Comparison of ENCODE assay signal across 20 mouse cellular contexts in genomic region chr17:12029362-12029761, GRCm38 (mm10).
DNase-seq lines count a peak whose midpoint lies in the region; ATAC-seq and TF ChIP-seq lines count a peak whose summit lies in the region.
"Had no signal": no experiment of that assay in that cellular context is flagged by ENCODE, and none has a peak within 500 bp of the region (broad histone marks: within the 10 kb centered on the region; RNA-seq: fewer than 3 reads in every experiment).

No protein-coding gene starts in this region.

- peaks cover 5% of the 10 kb centered on the region; the same call in 1 of the 2 replicates for H3K27me3 ChIP-seq in liver, embryonic 11.5 days (replicated peaks; ENCODE audit: control insufficient read depth, insufficient read depth, low read length)
- H3K27me3 ChIP-seq in liver, postnatal 0 days (ENCODE audit: insufficient read depth, low read length) = no peaks in the 10 kb centered on the region
- H3K27me3 ChIP-seq in hindbrain, embryonic 12.5 days = no peaks in the 10 kb centered on the region
- no peaks in the 10 kb centered on the region for H3K27me3 ChIP-seq in intestine, embryonic 16.5 days (replicated peaks; ENCODE audit: control insufficient read depth, insufficient read depth, low read length)
- H3K27me3 ChIP-seq in neural tube, embryonic 11.5 days (ENCODE audit: control insufficient read depth, insufficient read depth, low read length) = no peaks in the 10 kb centered on the region
- H3K27me3 ChIP-seq: stomach, embryonic 15.5 days had no signal

- H3K27ac ChIP-seq in liver, embryonic 11.5 days (ENCODE audit: low read depth, low read length) = no peak overlapping the region
- no peak overlapping the region for H3K27ac ChIP-seq in liver, postnatal 0 days (ENCODE audit: low read depth)
- H3K27ac ChIP-seq in hindbrain, embryonic 12.5 days = no peak overlapping the region; the same call in 1 of the 2 replicates
- no peak overlapping the region for H3K27ac ChIP-seq in intestine, embryonic 16.5 days (ENCODE audit: low read length)
- H3K27ac ChIP-seq in neural tube, embryonic 11.5 days (ENCODE audit: low read depth, low read length) = peak overlapping the region; percentile 93
- H3K27ac ChIP-seq: gastrocnemius, adult 2 months; heart, adult 2 months; limb, embryonic 12.5 days; liver, embryonic 15.5 days; stomach, embryonic 15.5 days had no signal

- DNase-seq in liver, embryonic 11.5 days (ENCODE audit: low spot score) = peak; percentile 32
- DNase-seq in liver, postnatal 0 days = no peak
- DNase-seq in neural tube, embryonic 11.5 days (ENCODE audit: low spot score) = no peak
- no peak for DNase-seq in left cerebral cortex, postnatal 36 days (ENCODE audit: low spot score in 2 of 2)
- no peak for DNase-seq in heart, adult 8-10 months (ENCODE audit: low spot score)
- DNase-seq in cerebellum, postnatal 25 days = no peak
- DNase-seq: adrenal gland, postnatal 36 days; cerebellum, adult 9-11 months; gastrocnemius, adult 2 months; heart, adult 2 months; kidney, adult 2 months; lung, postnatal 36 days; thymus, postnatal 14 days had no signal

- H3K9ac ChIP-seq in liver, embryonic 11.5 days (ENCODE audit: low read depth, low read length) = no peak overlapping the region
- H3K9ac ChIP-seq in liver, postnatal 0 days (replicated peaks) = no peak overlapping the region
- no peak overlapping the region for H3K9ac ChIP-seq in hindbrain, embryonic 12.5 days
- no peak overlapping the region for H3K9ac ChIP-seq in intestine, embryonic 16.5 days (ENCODE audit: low read depth, low read length)
- H3K9ac ChIP-seq in neural tube, embryonic 11.5 days (ENCODE audit: low read length) = 0 out of 2 replicates have a peak overlapping the region, but pooled peaks have one; percentile 20
- H3K9ac ChIP-seq: forebrain, embryonic 13.5 days; limb, embryonic 12.5 days; liver, embryonic 15.5 days; stomach, embryonic 15.5 days had no signal

- WGBS in liver, embryonic 11.5 days = 57% methylated on average over 5 of the region's 5 CpGs
- 40% methylated on average over 5 of the region's 5 CpGs for WGBS in liver, postnatal 0 days (ENCODE audit: insufficient replicate concordance)
- 82% methylated on average over 5 of the region's 5 CpGs for WGBS in hindbrain, embryonic 12.5 days
- 66% methylated on average over 5 of the region's 5 CpGs for WGBS in intestine, embryonic 16.5 days
- 64% methylated on average over 5 of the region's 5 CpGs for WGBS in neural tube, embryonic 11.5 days

- H3K9me3 ChIP-seq in liver, embryonic 11.5 days (ENCODE audit: control insufficient read depth, low read length) = no peaks in the 10 kb centered on the region
- H3K9me3 ChIP-seq in liver, postnatal 0 days (ENCODE audit: low read length) = no peaks in the 10 kb centered on the region
- H3K9me3 ChIP-seq in hindbrain, embryonic 12.5 days (replicated peaks) = no peaks in the 10 kb centered on the region
- no peaks in the 10 kb centered on the region for H3K9me3 ChIP-seq in intestine, embryonic 16.5 days (ENCODE audit: control insufficient read depth, low read length)
- H3K9me3 ChIP-seq in neural tube, embryonic 11.5 days (ENCODE audit: control insufficient read depth, low read length) = no peaks in the 10 kb centered on the region
- H3K9me3 ChIP-seq: forebrain, embryonic 13.5 days; limb, embryonic 12.5 days; liver, embryonic 15.5 days; stomach, embryonic 15.5 days had no signal

- intact Hi-C loops in left cerebral cortex, postnatal 36 days (cut with DNase I) = no loop called here

- no peak overlapping the region for H3K4me3 ChIP-seq in liver, embryonic 11.5 days (ENCODE audit: low read depth, low read length)
- H3K4me3 ChIP-seq in liver, postnatal 0 days (ENCODE audit: low read depth, low read length) = no peak overlapping the region
- no peak overlapping the region for H3K4me3 ChIP-seq in hindbrain, embryonic 12.5 days
- H3K4me3 ChIP-seq in intestine, embryonic 16.5 days (ENCODE audit: low read length) = no peak overlapping the region
- H3K4me3 ChIP-seq in neural tube, embryonic 11.5 days (ENCODE audit: low read depth, low read length) = no peak overlapping the region
- H3K4me3 ChIP-seq: forebrain, embryonic 13.5 days; gastrocnemius, adult 2 months; heart, adult 2 months; liver, embryonic 15.5 days; stomach, embryonic 15.5 days had no signal

- TF ChIP-seq CTCF in liver, postnatal 0 days (IDR thresholded peaks at IDR 0.05; ENCODE audit: low read depth) = no peak

- TF ChIP-seq EP300 in liver, postnatal 0 days (IDR thresholded peaks at IDR 0.05; ENCODE audit: low read depth) = no peak

- no peaks in the 10 kb centered on the region for H3K36me3 ChIP-seq in liver, embryonic 11.5 days (ENCODE audit: control insufficient read depth, insufficient read depth, low read length)
- H3K36me3 ChIP-seq in liver, postnatal 0 days (replicated peaks; ENCODE audit: insufficient read depth, low read length) = no peaks in the 10 kb centered on the region
- H3K36me3 ChIP-seq in hindbrain, embryonic 12.5 days = no peaks in the 10 kb centered on the region
- H3K36me3 ChIP-seq in intestine, embryonic 16.5 days (ENCODE audit: control insufficient read depth, insufficient read depth, low read length) = no peaks in the 10 kb centered on the region
- no peaks in the 10 kb centered on the region for H3K36me3 ChIP-seq in neural tube, embryonic 11.5 days (ENCODE audit: control insufficient read depth, insufficient read depth, low read length)
- H3K36me3 ChIP-seq: limb, embryonic 12.5 days; liver, embryonic 15.5 days; stomach, embryonic 15.5 days had no signal

- no peaks in the 10 kb centered on the region for H3K4me1 ChIP-seq in liver, embryonic 11.5 days (replicated peaks; ENCODE audit: control insufficient read depth, insufficient read depth, low read length)
- 0 out of 2 replicates have a peak, but pooled peaks cover 7% of the 10 kb centered on the region for H3K4me1 ChIP-seq in liver, postnatal 0 days (ENCODE audit: insufficient read depth)
- peaks cover 20% of the 10 kb centered on the region for H3K4me1 ChIP-seq in hindbrain, embryonic 12.5 days
- peaks cover 15% of the 10 kb centered on the region for H3K4me1 ChIP-seq in intestine, embryonic 16.5 days (ENCODE audit: control insufficient read depth, insufficient read depth, low read length)
- peaks cover 14% of the 10 kb centered on the region for H3K4me1 ChIP-seq in neural tube, embryonic 11.5 days (ENCODE audit: control insufficient read depth, insufficient read depth, low read length)

- H3K4me2 ChIP-seq in liver, embryonic 11.5 days = no peak overlapping the region
- H3K4me2 ChIP-seq in liver, postnatal 0 days (ENCODE audit: low read depth, low read length) = no peak overlapping the region
- H3K4me2 ChIP-seq in hindbrain, embryonic 12.5 days (replicated peaks) = peak overlapping the region; percentile 24; the same call in 1 of the 2 replicates
- H3K4me2 ChIP-seq in intestine, embryonic 16.5 days (ENCODE audit: low read depth, low read length) = no peak overlapping the region
- H3K4me2 ChIP-seq in neural tube, embryonic 11.5 days (ENCODE audit: low read depth) = peak overlapping the region; percentile 37; the same call in 1 of the 2 replicates
- H3K4me2 ChIP-seq: liver, embryonic 15.5 days had no signal

- ATAC-seq in liver, embryonic 11.5 days (replicated peaks; ENCODE audit: low FRiP score) = no peak
- no peak for ATAC-seq in liver, postnatal 0 days
- 0 out of 2 replicates have a peak, but pooled peaks have one; percentile 5 for ATAC-seq in hindbrain, embryonic 12.5 days (ENCODE audit: low FRiP score)
- ATAC-seq in intestine, embryonic 16.5 days = 0 out of 2 replicates have a peak, but pooled peaks have one; percentile 26
- no peak for ATAC-seq in neural tube, embryonic 11.5 days (ENCODE audit: insufficient read depth, low FRiP score, low TSS enrichment)
- ATAC-seq: CD4-positive, CD25-positive, alpha-beta regulatory T cell, adult 4 months had no signal

Comparison
In these comparisons a context has a peak if more than half of its experiments do, and no peak if none do; other contexts are left out.
1. ATAC-seq: peak in hindbrain, embryonic 12.5 days (single experiment) and intestine, embryonic 16.5 days (single experiment); none in liver, embryonic 11.5 days (single experiment), liver, postnatal 0 days (single experiment) and neural tube, embryonic 11.5 days (single experiment).
2. H3K4me2 ChIP-seq: peak in hindbrain, embryonic 12.5 days (single experiment) and neural tube, embryonic 11.5 days (single experiment); none in liver, embryonic 11.5 days (single experiment), liver, postnatal 0 days (single experiment) and intestine, embryonic 16.5 days (single experiment).